Mouse (Mus musculus) MEL (cell line): ENCODE data around the gene Exoc3l. TPM values are rescaled to one million over a fixed set of nuclear protein-coding genes. Genes with fewer than 3 reads are reported as not detected.

Source experiments
- DNase-seq: peaks from one replicate; pipeline ENCODE4 v3.0.0; 2011; ENCODE audit warnings: low read depth, low spot score
- H3K27ac ChIP-seq: 2 replicates; pipeline ENCODE4 v1.5.1; 2012; ENCODE audit warnings: low read depth, mild to moderate bottlenecking, control low read depth, low read length, moderate library complexity; ENCODE audit not compliant: control insufficient read depth
- H3K27me3 ChIP-seq, 2 experiments: fragments of 150-350 bp in 1 of 2; sonication (generic) in 1 of 2; 2 replicates each; pipeline ENCODE4 v1.6.1; 2012; ENCODE audit warnings: low read length in 2 of 2, mild to moderate bottlenecking in 2 of 2, improper control_type of control experiment in 1 of 2, moderate library complexity in 1 of 2; ENCODE audit not compliant: insufficient read depth in 2 of 2, control insufficient read depth in 1 of 2
- H3K36me3 ChIP-seq, 2 experiments: 2 replicates each; pipeline ENCODE4 v1.6.1; 2012 to 2014; ENCODE audit warnings: low read length in 2 of 2, improper control_type of control experiment in 1 of 2, inconsistent platforms in 1 of 2, mild to moderate bottlenecking in 1 of 2; ENCODE audit not compliant: insufficient read depth in 2 of 2, control insufficient read depth in 1 of 2
- H3K4me1 ChIP-seq, 2 experiments: fragments of 150-350 bp in 1 of 2; sonication (generic) in 1 of 2; 2 replicates each; pipeline ENCODE4 v1.6.1; 2012; ENCODE audit warnings: low read length in 2 of 2, improper control_type of control experiment in 1 of 2, mild to moderate bottlenecking in 1 of 2; ENCODE audit not compliant: insufficient read depth in 2 of 2, control insufficient read depth in 1 of 2
- H3K4me3 ChIP-seq, 2 experiments: fragments of 150-350 bp in 1 of 2; sonication (generic) in 1 of 2; 2 replicates each; pipeline ENCODE4 v1.5.1; 2012; ENCODE audit warnings: low read depth in 2 of 2, low read length in 2 of 2, mild to moderate bottlenecking in 2 of 2, moderate library complexity in 2 of 2, control low read depth in 1 of 2, improper control_type of control experiment in 1 of 2; ENCODE audit not compliant: control insufficient read depth in 1 of 2, insufficient read depth in 1 of 2
- H3K79me2 ChIP-seq: 2 replicates; pipeline ENCODE4 v1.6.1; 2012; ENCODE audit warnings: mild to moderate bottlenecking, low read length, moderate library complexity; ENCODE audit not compliant: control insufficient read depth, poor library complexity, insufficient read depth
- H3K9ac ChIP-seq: 2 replicates; pipeline ENCODE4 v1.6.1; 2012; ENCODE audit warnings: low read depth, mild to moderate bottlenecking, control low read depth, low read length, moderate library complexity; ENCODE audit not compliant: control insufficient read depth, poor library complexity, severe bottlenecking
- H3K9me3 ChIP-seq: fragments of 150-350 bp; sonication (generic); replicated peaks from 2 replicates; pipeline ENCODE4 v1.6.1; 2012; ENCODE audit warnings: mild to moderate bottlenecking, low read length, improper control_type of control experiment, moderate library complexity; ENCODE audit not compliant: insufficient read depth
- BHLHE40 ChIP-seq: IDR thresholded peaks from 2 replicates; pipeline ENCODE4 v1.6.1; 2012; ENCODE audit warnings: low read depth, mild to moderate bottlenecking, inconsistent platforms, low read length, improper control_type of control experiment, borderline replicate concordance
- CHD1 ChIP-seq: IDR thresholded peaks from 2 replicates; pipeline ENCODE4 v1.6.1; 2012; ENCODE audit warnings: low read depth, mild to moderate bottlenecking, inconsistent platforms, low read length, improper control_type of control experiment
- CHD2 ChIP-seq: IDR thresholded peaks from 2 replicates; pipeline ENCODE4 v1.6.1; 2011; ENCODE audit warnings: low read length, improper control_type of control experiment
- CTCF ChIP-seq, 3 experiments: IDR thresholded peaks in 2 of 3; conservative IDR thresholded peaks in 1 of 3; 2 replicates each; pipeline ENCODE4 v1.5.1; 2011 to 2012; ENCODE audit warnings: low read length in 3 of 3, low read depth in 2 of 3, mild to moderate bottlenecking in 2 of 3, improper control_type of control experiment in 1 of 3, inconsistent platforms in 1 of 3, mixed read lengths in 1 of 3, moderate library complexity in 1 of 3; ENCODE audit not compliant: control insufficient read depth in 1 of 3, insufficient read depth in 1 of 3, poor library complexity in 1 of 3, severe bottlenecking in 1 of 3
- E2F4 ChIP-seq: IDR thresholded peaks from 2 replicates; pipeline ENCODE4 v1.6.1; 2011; ENCODE audit warnings: low read depth, low read length, improper control_type of control experiment, borderline replicate concordance
- ELF1 ChIP-seq: IDR thresholded peaks from 2 replicates; pipeline ENCODE4 v1.6.1; 2014; ENCODE audit warnings: low read depth, mild to moderate bottlenecking, inconsistent platforms, low read length, improper control_type of control experiment, moderate library complexity
- EP300 ChIP-seq, 2 experiments: IDR thresholded peaks; 2 replicates each; pipeline ENCODE4 v1.6.1; 2011; ENCODE audit warnings: improper control_type of control experiment in 2 of 2, low read length in 2 of 2, low read depth in 1 of 2, mild to moderate bottlenecking in 1 of 2
- GABPA ChIP-seq: IDR thresholded peaks from 2 replicates; pipeline ENCODE4 v1.6.1; 2012; ENCODE audit warnings: low read depth, mild to moderate bottlenecking, inconsistent platforms, low read length, improper control_type of control experiment, moderate library complexity
- GATA1 ChIP-seq: IDR thresholded peaks from 2 replicates; pipeline ENCODE4 v1.6.1; 2011; ENCODE audit warnings: low read depth, low read length, improper control_type of control experiment
- HCFC1 ChIP-seq: IDR thresholded peaks from 2 replicates; pipeline ENCODE4 v1.6.1; 2012; ENCODE audit warnings: low read depth, mild to moderate bottlenecking, inconsistent platforms, low read length, improper control_type of control experiment, moderate library complexity
- JUND ChIP-seq: IDR thresholded peaks from 2 replicates; pipeline ENCODE4 v1.6.1; 2011; ENCODE audit warnings: low read depth, mild to moderate bottlenecking, improper control_type of control experiment, low read length
- KAT2A ChIP-seq: conservative IDR thresholded peaks from 2 replicates; pipeline ENCODE4 v1.6.1; 2012; ENCODE audit warnings: low read depth, low read length, improper control_type of control experiment, inconsistent platforms
- MAFK ChIP-seq: IDR thresholded peaks from 2 replicates; pipeline ENCODE4 v1.6.1; 2011; ENCODE audit warnings: low read depth, mild to moderate bottlenecking, low read length, improper control_type of control experiment, borderline replicate concordance
- MAX ChIP-seq: IDR thresholded peaks from 2 replicates; pipeline ENCODE4 v1.6.1; 2011; ENCODE audit warnings: low read length, improper control_type of control experiment
- MAZ ChIP-seq: IDR thresholded peaks from 2 replicates; pipeline ENCODE4 v1.6.1; 2012; ENCODE audit warnings: low read depth, mild to moderate bottlenecking, inconsistent platforms, low read length, improper control_type of control experiment
- MEF2A ChIP-seq: IDR thresholded peaks from 2 replicates; pipeline ENCODE4 v1.6.1; 2014; ENCODE audit warnings: low read depth, mild to moderate bottlenecking, inconsistent platforms, low read length, improper control_type of control experiment; ENCODE audit not compliant: poor library complexity, insufficient replicate concordance, severe bottlenecking; ENCODE audit errors: extremely low read depth
- MXI1 ChIP-seq: IDR thresholded peaks from 2 replicates; pipeline ENCODE4 v1.6.1; 2011; ENCODE audit warnings: mild to moderate bottlenecking, low read depth, low read length, improper control_type of control experiment
- MYB ChIP-seq: IDR thresholded peaks from 2 replicates; pipeline ENCODE4 v1.6.1; 2011; ENCODE audit warnings: mild to moderate bottlenecking, low read depth, low read length, improper control_type of control experiment
- NELFE ChIP-seq: IDR thresholded peaks from 2 replicates; pipeline ENCODE4 v1.6.1; 2011; ENCODE audit warnings: low read depth, low read length, improper control_type of control experiment
- NRF1 ChIP-seq: IDR thresholded peaks from 2 replicates; pipeline ENCODE4 v1.6.1; 2014; ENCODE audit warnings: low read depth, mild to moderate bottlenecking, inconsistent platforms, low read length, improper control_type of control experiment, moderate library complexity; ENCODE audit not compliant: poor library complexity, insufficient read depth, severe bottlenecking
- POLR2A ChIP-seq, 2 experiments: IDR thresholded peaks; 2 replicates each; pipeline ENCODE4 v1.6.1; 2011 to 2012; ENCODE audit warnings: low read length in 2 of 2, mild to moderate bottlenecking in 2 of 2, control low read depth in 1 of 2, improper control_type of control experiment in 1 of 2, low read depth in 1 of 2, moderate library complexity in 1 of 2; ENCODE audit not compliant: control insufficient read depth in 1 of 2, insufficient read depth in 1 of 2, poor library complexity in 1 of 2
- POLR2AphosphoS2 ChIP-seq: IDR thresholded peaks from 2 replicates; pipeline ENCODE4 v1.6.1; 2011; ENCODE audit warnings: low read length, improper control_type of control experiment
- POLR2AphosphoS5 ChIP-seq: IDR thresholded peaks from 2 replicates; pipeline ENCODE4 v1.6.1; 2012; ENCODE audit warnings: low read depth, borderline replicate concordance, mild to moderate bottlenecking, inconsistent platforms, low read length, moderate library complexity, mixed read lengths
- RAD21 ChIP-seq: IDR thresholded peaks from 2 replicates; pipeline ENCODE4 v1.6.1; 2011; ENCODE audit warnings: mild to moderate bottlenecking, low read depth, low read length, improper control_type of control experiment
- RCOR1 ChIP-seq: IDR thresholded peaks from 2 replicates; pipeline ENCODE4 v1.6.1; 2012; ENCODE audit warnings: low read depth, mild to moderate bottlenecking, inconsistent platforms, low read length, improper control_type of control experiment
- SIN3A ChIP-seq: IDR thresholded peaks from 2 replicates; pipeline ENCODE4 v1.6.1; 2012; ENCODE audit warnings: low read length, improper control_type of control experiment, inconsistent platforms
- SMC3 ChIP-seq: IDR thresholded peaks from 2 replicates; pipeline ENCODE4 v1.6.1; 2011; ENCODE audit warnings: low read depth, low read length, improper control_type of control experiment
- TAL1 ChIP-seq: IDR thresholded peaks from 2 replicates; pipeline ENCODE4 v1.6.1; 2012; ENCODE audit warnings: mild to moderate bottlenecking, inconsistent platforms, low read length, moderate library complexity, mixed read lengths
- TBP ChIP-seq: IDR thresholded peaks from 2 replicates; pipeline ENCODE4 v1.8.0; 2011; ENCODE audit warnings: low read depth, low read length, improper control_type of control experiment
- TCF12 ChIP-seq: IDR thresholded peaks from 2 replicates; pipeline ENCODE4 v1.6.1; 2014; ENCODE audit warnings: low read depth, mild to moderate bottlenecking, inconsistent platforms, low read length, improper control_type of control experiment, moderate library complexity
- UBTF ChIP-seq: IDR thresholded peaks from 2 replicates; pipeline ENCODE4 v1.6.1; 2012; ENCODE audit warnings: low read depth, mild to moderate bottlenecking, inconsistent platforms, low read length, improper control_type of control experiment, moderate library complexity, borderline replicate concordance; ENCODE audit not compliant: insufficient read depth
- USF1 ChIP-seq: IDR thresholded peaks from 2 replicates; pipeline ENCODE4 v1.6.1; 2014; ENCODE audit warnings: low read depth, mild to moderate bottlenecking, inconsistent platforms, low read length, improper control_type of control experiment, moderate library complexity
- USF2 ChIP-seq, 2 experiments: IDR thresholded peaks; 2 replicates each; pipeline ENCODE4 v1.6.1; 2011 to 2012; ENCODE audit warnings: improper control_type of control experiment in 2 of 2, low read length in 2 of 2, borderline replicate concordance in 1 of 2, inconsistent platforms in 1 of 2, low read depth in 1 of 2, mild to moderate bottlenecking in 1 of 2; ENCODE audit not compliant: insufficient read depth in 1 of 2
- ZC3H11A ChIP-seq: IDR thresholded peaks from 2 replicates; pipeline ENCODE4 v1.6.1; 2012; ENCODE audit warnings: low read depth, mild to moderate bottlenecking, inconsistent platforms, low read length, improper control_type of control experiment
- ZKSCAN1 ChIP-seq: IDR thresholded peaks from 2 replicates; pipeline ENCODE4 v1.6.1; 2012; ENCODE audit warnings: low read depth, mild to moderate bottlenecking, inconsistent platforms, low read length, improper control_type of control experiment, moderate library complexity
- ZMIZ1 ChIP-seq: IDR thresholded peaks from 2 replicates; pipeline ENCODE4 v1.6.1; 2012; ENCODE audit warnings: low read depth, mild to moderate bottlenecking, inconsistent platforms, low read length, improper control_type of control experiment, moderate library complexity
- ZNF384 ChIP-seq: IDR thresholded peaks from 2 replicates; pipeline ENCODE4 v1.6.1; 2012; ENCODE audit warnings: low read depth, mild to moderate bottlenecking, inconsistent platforms, low read length, improper control_type of control experiment
- polyA plus RNA-seq, 2 experiments: library from polyadenylated mRNA; stranded (reverse) in 1 of 2; unstranded in 1 of 2; fragments of >175 nt in 1 of 2; fragments of >200 nt in 1 of 2; gene quantifications; 2 replicates each; pipeline versions ENCODE4 v1.2.1 to v1.2.4; 2012; ENCODE audit warnings: low replicate concordance in 2 of 2, low read depth in 1 of 2; ENCODE audit not compliant: insufficient read length in 2 of 2, insufficient read depth in 1 of 2, missing spikeins in 1 of 2
- total RNA-seq: library from RNA; depleted of rRNA; stranded (reverse); fragments of 300-350 nt; gene quantifications from 2 replicates; pipeline ENCODE4 v1.2.3, GENCODE M21; 2012

Exoc3l gene
- total and polyA plus RNA-seq, 3 experiments = 0.69 to 2.0 TPM; not detected in 1

DNA sequence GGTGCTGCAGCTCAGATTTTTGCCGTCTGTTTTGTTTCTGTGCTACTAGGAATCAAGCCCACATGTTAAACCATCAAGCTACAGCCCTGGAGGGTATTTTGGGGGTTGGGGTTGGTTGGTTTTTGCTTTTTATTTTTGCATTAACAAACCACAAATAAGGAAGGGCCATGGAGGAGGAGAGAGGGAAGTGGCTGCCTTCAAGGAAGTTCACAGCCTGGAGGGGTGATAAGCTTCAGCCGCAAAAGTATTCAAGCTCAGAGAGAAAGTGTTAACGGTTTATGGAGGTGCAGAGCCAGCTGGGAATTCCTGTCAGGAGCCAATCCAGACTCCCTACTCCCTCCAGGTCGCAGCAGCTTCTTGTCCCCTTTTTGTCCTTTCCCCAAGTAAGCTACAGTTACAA is 43.1 kb upstream of the Exoc3l start:
- Histone ChIP-seq H3K4me1 (peaks cover 17 to 49% of the 10 kb centered on the region in 2 experiments), H3K27me3 (no peaks in the 10 kb centered on the region), H3K79me2 (no peaks in the 10 kb centered on the region), H3K27ac (peak overlapping the region; percentile 84), H3K9ac (peak overlapping the region; percentile 52), H3K36me3 (peaks cover 0 to 38% of the 10 kb centered on the region in 2 experiments; a peak in 2 of 4 replicates), H3K9me3 (no peaks in the 10 kb centered on the region), H3K4me3 (peak overlapping the region; percentile 15 to 28)
- peak; percentile 82 for DNase-seq
- TF ChIP-seq ZC3H11A (0 out of 2 replicates have a peak, but pooled peaks have one; percentile 6), ZMIZ1 (no peak), GATA1 (peak; percentile 83), JUND (no peak), ELF1 (peak; percentile 80), E2F4 (no peak), MEF2A (no peak), RCOR1 (peak; percentile 89), NRF1 (no peak), USF2 (IDR thresholded peaks at IDR 0.05; ENCODE audit: borderline replicate concordance in 1 of 2, insufficient read depth in 1 of 2, low read depth in 1 of 2, low read length in 2 of 2) (no peak), USF1 (0 out of 2 replicates have a peak, but pooled peaks have one; percentile 3), RAD21 (no peak), SIN3A (no peak; the same call in none of the 2 replicates), CTCF (IDR thresholded peaks at IDR 0.05 in 2 of 3, conservative IDR thresholded peaks at IDR 0.05 in 1 of 3; ENCODE audit: control insufficient read depth in 1 of 3, insufficient read depth in 1 of 3, low read depth in 2 of 3, low read length in 3 of 3, poor library complexity in 1 of 3, severe bottlenecking in 1 of 3) (no peak), POLR2A (IDR thresholded peaks at IDR 0.05; ENCODE audit: control insufficient read depth in 1 of 2, insufficient read depth in 1 of 2, low read depth in 1 of 2, low read length in 2 of 2, poor library complexity in 1 of 2) (peak in 1 of 2 experiments; percentile 48; a peak in 1 of 4 replicates), MXI1 (peak; percentile 68), BHLHE40 (peak; percentile 46; the same call in 1 of the 2 replicates), UBTF (no peak), KAT2A (no peak), MAFK (0 out of 2 replicates have a peak, but pooled peaks have one; percentile 38), MAX (peak; percentile 46), MAZ (no peak; the same call in 1 of the 2 replicates), EP300 (IDR thresholded peaks at IDR 0.05; ENCODE audit: low read depth in 1 of 2, low read length in 2 of 2) (peak; percentile 83 to 85), CHD2 (peak; percentile 54), HCFC1 (peak; percentile 55; the same call in 1 of the 2 replicates), CHD1 (no peak), POLR2AphosphoS5 (no peak), NELFE (no peak), TAL1 (0 out of 2 replicates have a peak, but pooled peaks have one; percentile 29), TCF12 (peak; percentile 65; the same call in 1 of the 2 replicates), ZNF384 (no peak), ZKSCAN1 (no peak), TBP (peak; percentile 47; the same call in 1 of the 2 replicates), MYB (peak; percentile 78), GABPA (no peak), SMC3 (no peak), POLR2AphosphoS2 (no peak)
